Mouse (Mus musculus): ENCODE data around the gene Il3. TPM values are rescaled to one million over a fixed set of nuclear protein-coding genes. Genes with fewer than 3 reads are reported as not detected.

Il3 gene
- total RNA-seq (2012; rRNA removed), result 2.7 and 4.8 TPM in 2 replicates
- 1.5 and 1.9 TPM in 2 replicates for total RNA-seq (2014; rRNA removed)
- 1.3 and 3.5 TPM in 2 replicates for polyA plus RNA-seq (2012; ENCODE audit: insufficient read length, low read depth)

GRCm38 (mm10) chr11:54267177-54267576 is at the start of gene Il3:
TSS of gene Il3 (minus strand) at chr11:54267277.
- no peak for DNase-seq (ENCODE audit: extremely low read depth)
- peaks cover 13 to 53% of the 10 kb centered on the region in 2 experiments for H3K4me1 ChIP-seq (ENCODE audit: control insufficient read depth in 1 of 2, insufficient read depth in 2 of 2)
- dilution Hi-C loops (cut with MboI; ENCODE audit: extremely low pct_ligation_motif_present, extremely low pct_unique_long_range_greater_than_20kb, low sequenced_read_pairs), result no loop called here
- no peaks in the 10 kb centered on the region for H3K79me2 ChIP-seq (replicated peaks; ENCODE audit: control insufficient read depth, extremely low read depth, insufficient read depth, poor library complexity, severe bottlenecking)
- no peak within 1 kb of the TSS for H3K27ac ChIP-seq (ENCODE audit: insufficient read depth, low read depth)
- H3K4me3 ChIP-seq (replicated peaks in 1 of 3; ENCODE audit: low read depth in 2 of 3, low read length in 2 of 3, poor library complexity in 1 of 3), result no peak within 1 kb of the TSS
- no peak within 1 kb of the TSS for H3K9ac ChIP-seq (ENCODE audit: insufficient read depth, low read depth)
- no peak within 1 kb of the TSS for H3K4me2 ChIP-seq (ENCODE audit: insufficient read depth, low read depth, poor library complexity, severe bottlenecking)
- no peaks in the 10 kb centered on the region for H3K36me3 ChIP-seq (replicated peaks in 1 of 2; ENCODE audit: control insufficient read depth in 1 of 2, insufficient read depth in 1 of 2, low read length in 1 of 2)
- TF ChIP-seq MEF2A (IDR thresholded peaks at IDR 0.05; ENCODE audit: borderline replicate concordance, low read depth, low read length), result no peak
- TF ChIP-seq ZNF384 (IDR thresholded peaks at IDR 0.05; ENCODE audit: low read depth, low read length), result no peak
- no peak for TF ChIP-seq GABPA (IDR thresholded peaks at IDR 0.05; ENCODE audit: insufficient replicate concordance, low read depth, low read length)
- no peak for TF ChIP-seq UBTF (IDR thresholded peaks at IDR 0.05; ENCODE audit: low read depth, low read length)
- TF ChIP-seq POLR2A (IDR thresholded peaks at IDR 0.05; ENCODE audit: low read depth, low read length), result no peak
- TF ChIP-seq NELFE (IDR thresholded peaks at IDR 0.05; ENCODE audit: low read depth, low read length), result no peak
- TF ChIP-seq ZMIZ1 (IDR thresholded peaks at IDR 0.05; ENCODE audit: low read depth, low read length), result no peak
- TF ChIP-seq MXI1 (IDR thresholded peaks at IDR 0.05; ENCODE audit: low read depth, low read length), result no peak
- no peak for TF ChIP-seq ETS1 (conservative IDR thresholded peaks at IDR 0.05; ENCODE audit: low read depth, low read length)
- TF ChIP-seq USF2 (conservative IDR thresholded peaks at IDR 0.05; ENCODE audit: low read depth, low read length), result no peak
- no peak for TF ChIP-seq ELF1 (IDR thresholded peaks at IDR 0.05; ENCODE audit: low read depth, low read length)
- TF ChIP-seq ZKSCAN1 (IDR thresholded peaks at IDR 0.05; ENCODE audit: borderline replicate concordance, low read depth, low read length), result no peak
- no peak for TF ChIP-seq JUND (conservative IDR thresholded peaks at IDR 0.05; ENCODE audit: low read depth, low read length)
- no peak for TF ChIP-seq CTCF (conservative IDR thresholded peaks at IDR 0.05 in 1 of 2, IDR thresholded peaks at IDR 0.05 in 1 of 2; ENCODE audit: low read depth in 2 of 2, low read length in 2 of 2)
- TF ChIP-seq ZC3H11A (IDR thresholded peaks at IDR 0.05; ENCODE audit: low read depth, low read length), result no peak
- no peak for TF ChIP-seq JUN (IDR thresholded peaks at IDR 0.05; ENCODE audit: insufficient read depth, low read depth, low read length)
- no peak for TF ChIP-seq KAT2A (IDR thresholded peaks at IDR 0.05; ENCODE audit: insufficient replicate concordance, low read length)
- TF ChIP-seq TBP (conservative IDR thresholded peaks at IDR 0.05; ENCODE audit: low read depth, low read length), result no peak
- TF ChIP-seq HCFC1 (IDR thresholded peaks at IDR 0.05; ENCODE audit: low read depth, low read length), result no peak
- in situ Hi-C loops (cut with MboI; ENCODE audit: low pct_ligation_motif_present, low pct_unique_long_range_greater_than_20kb, low sequenced_read_pairs), result loop anchor here (5.0 kb wide), 1 partner anchor 35 kb away; the partner anchor contains the start of gene Acsl6
- H3K27me3 ChIP-seq (replicated peaks), result no peaks in the 10 kb centered on the region
- no peaks in the 10 kb centered on the region for H3K9me3 ChIP-seq (replicated peaks; ENCODE audit: low read length)

GRCm38 (mm10) chr11:54315336-54315735 is 48.3 kb upstream of the Il3 start:
- Histone ChIP-seq H3K27ac (ENCODE audit: insufficient read depth, low read depth) (no peak overlapping the region), H3K4me2 (ENCODE audit: insufficient read depth, low read depth, poor library complexity, severe bottlenecking) (no peak overlapping the region), H3K9me3 (replicated peaks; ENCODE audit: low read length) (no peaks in the 10 kb centered on the region), H3K9ac (ENCODE audit: insufficient read depth, low read depth) (no peak overlapping the region), H3K4me1 (ENCODE audit: control insufficient read depth in 1 of 2, insufficient read depth in 2 of 2) (peaks cover 31 to 76% of the 10 kb centered on the region in 2 experiments), H3K4me3 (replicated peaks in 1 of 3; ENCODE audit: low read depth in 2 of 3, low read length in 2 of 3, poor library complexity in 1 of 3) (no peak overlapping the region), H3K79me2 (replicated peaks; ENCODE audit: control insufficient read depth, extremely low read depth, insufficient read depth, poor library complexity, severe bottlenecking) (peaks cover 8% of the 10 kb centered on the region), H3K36me3 (replicated peaks in 1 of 2; ENCODE audit: control insufficient read depth in 1 of 2, insufficient read depth in 1 of 2, low read length in 1 of 2) (peaks cover 17 to 76% of the 10 kb centered on the region in 2 experiments), H3K27me3 (replicated peaks) (no peaks in the 10 kb centered on the region)
- in situ Hi-C loops (cut with MboI; ENCODE audit: low pct_ligation_motif_present, low pct_unique_long_range_greater_than_20kb, low sequenced_read_pairs) (loop anchor here (10.0 to 25.0 kb wide), 2 partner anchors 347 to 549 kb away; partner anchors contain the start of genes Hint1 and Lyrm7), dilution Hi-C loops (cut with MboI; ENCODE audit: extremely low pct_ligation_motif_present, extremely low pct_unique_long_range_greater_than_20kb, low sequenced_read_pairs) (no loop called here)
- peak; percentile 45 for DNase-seq (ENCODE audit: extremely low read depth)
- TF ChIP-seq MXI1 (IDR thresholded peaks at IDR 0.05; ENCODE audit: low read depth, low read length), result no peak
- no peak for TF ChIP-seq ZC3H11A (IDR thresholded peaks at IDR 0.05; ENCODE audit: low read depth, low read length)
- TF ChIP-seq BHLHE40 (IDR thresholded peaks at IDR 0.05; ENCODE audit: low read depth, low read length), result no peak
- TF ChIP-seq POLR2AphosphoS2 (IDR thresholded peaks at IDR 0.05; ENCODE audit: low read depth, low read length), result no peak
